Mouse (Mus musculus): ENCODE data around the gene Mlec.
"Not testable (repeated sequence)": the region's sequence is repeated elsewhere in the genome, so short reads cannot be mapped to it uniquely, and the experiment has no call there.

The Mlec gene

DNA sequence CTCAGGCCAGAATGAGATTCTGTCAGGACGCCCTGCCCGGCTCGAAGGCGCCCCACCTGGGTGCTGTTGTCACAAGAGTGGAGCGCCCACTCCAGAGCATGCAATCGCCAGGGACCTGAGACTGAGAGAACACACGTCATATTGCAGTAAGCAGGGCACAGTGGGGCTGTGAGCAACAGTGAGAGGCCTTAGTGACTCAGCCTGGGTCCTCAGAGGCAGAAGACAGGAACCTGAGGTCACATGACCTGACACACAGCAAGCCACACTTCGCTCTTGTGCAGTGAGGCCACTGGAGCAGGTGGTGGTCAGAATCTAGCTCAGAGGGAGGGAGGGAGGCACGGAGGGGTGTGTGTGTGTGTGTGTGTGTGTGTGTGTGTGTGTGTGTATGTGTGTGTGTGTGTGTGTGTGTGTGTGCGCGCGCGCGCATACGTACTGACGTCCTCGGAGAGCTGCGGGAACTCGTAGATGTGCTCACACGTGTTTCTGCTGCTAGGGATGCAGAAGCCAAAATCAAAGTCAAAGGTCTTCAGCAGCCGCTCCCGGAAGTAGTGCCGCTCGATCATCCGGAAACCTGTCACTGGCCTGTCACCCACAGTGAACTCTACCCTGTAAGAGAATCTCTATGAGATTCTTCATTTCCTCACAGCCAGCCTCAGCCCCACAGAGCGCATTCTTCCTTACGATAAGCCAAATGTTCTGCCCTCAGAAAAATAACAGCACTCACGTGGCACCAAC is 31.2 kb downstream of the Mlec start:
- DNase-seq (ENCODE audit: low read depth, low spot score): peak; percentile 73

DNA sequence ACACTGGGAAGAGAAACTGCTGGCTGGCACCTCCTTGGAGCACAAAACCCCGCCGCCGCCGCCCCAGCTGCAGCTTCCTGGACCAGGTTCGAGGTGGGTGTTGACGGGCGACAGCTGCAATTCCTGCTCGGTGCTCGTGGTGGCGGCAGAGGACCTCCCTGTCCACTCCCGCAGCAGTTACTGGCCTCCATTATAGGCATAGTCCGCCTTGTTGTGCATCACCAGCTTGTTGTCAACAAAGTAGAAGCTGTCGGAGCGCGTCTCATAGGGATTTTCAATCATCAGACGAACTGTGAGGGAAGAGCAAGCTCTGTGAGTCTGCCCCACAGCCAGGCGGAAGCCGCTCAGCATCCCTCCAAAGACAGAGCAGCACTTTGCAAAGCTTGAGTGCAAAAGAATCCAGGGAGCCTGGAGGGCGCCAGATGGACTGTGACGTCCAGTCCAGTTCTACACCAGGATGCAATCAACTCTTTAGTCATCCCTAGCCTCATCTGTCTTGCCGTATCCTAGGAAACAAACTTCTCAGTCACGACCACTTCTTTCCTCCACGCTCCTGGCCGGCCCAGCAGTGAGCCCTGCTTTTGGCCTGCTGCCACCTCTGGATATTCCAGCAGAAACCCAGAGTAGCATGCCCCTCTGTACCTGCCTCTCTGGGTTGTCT is 32.6 kb downstream of the Mlec start:
- DNase-seq (ENCODE audit: low read depth, low spot score): peak; percentile 85

DNA sequence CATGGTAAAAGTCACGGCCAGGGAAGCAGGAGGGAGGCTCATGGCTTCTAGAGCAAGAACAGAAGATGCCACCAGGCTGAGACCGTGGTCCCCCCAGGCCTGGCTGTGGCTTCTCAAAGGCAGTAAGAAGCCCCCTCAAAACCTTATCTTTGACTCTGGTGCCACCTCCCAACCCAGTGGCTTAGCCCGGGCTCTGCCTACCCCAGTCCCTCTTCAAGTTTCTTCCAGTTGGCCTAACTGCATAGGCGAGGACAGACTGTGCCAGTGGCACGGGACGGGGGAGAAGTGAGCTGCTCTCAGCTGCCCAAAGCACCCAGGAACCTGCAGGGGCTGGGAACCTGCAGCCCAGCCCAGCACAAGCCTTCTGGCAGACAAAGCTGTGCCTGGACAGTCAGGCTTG is 33.3 kb downstream of the Mlec start:
- DNase-seq (ENCODE audit: low read depth, low spot score): no peak

DNA sequence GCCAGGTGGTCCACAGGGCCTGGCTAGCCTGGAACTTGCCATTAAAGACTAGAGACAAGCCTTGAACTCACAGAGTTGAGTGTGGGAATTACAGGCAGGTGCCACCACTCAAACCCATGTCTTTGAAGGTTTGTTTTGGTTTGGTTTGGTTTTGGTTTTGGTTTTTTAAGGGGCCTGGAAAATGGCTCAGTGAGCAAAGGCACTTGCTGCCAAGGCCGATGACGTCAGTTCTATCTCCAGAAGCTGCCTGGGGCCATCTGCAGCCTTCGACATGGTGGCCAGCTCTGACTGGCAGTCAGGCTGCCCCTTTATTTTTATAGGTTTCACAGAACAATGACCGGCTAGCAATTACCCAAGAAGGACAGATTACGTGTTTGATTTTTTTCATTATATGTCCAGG is 37.0 kb downstream of the Mlec start:
- no peak for DNase-seq (ENCODE audit: low read depth, low spot score)

DNA sequence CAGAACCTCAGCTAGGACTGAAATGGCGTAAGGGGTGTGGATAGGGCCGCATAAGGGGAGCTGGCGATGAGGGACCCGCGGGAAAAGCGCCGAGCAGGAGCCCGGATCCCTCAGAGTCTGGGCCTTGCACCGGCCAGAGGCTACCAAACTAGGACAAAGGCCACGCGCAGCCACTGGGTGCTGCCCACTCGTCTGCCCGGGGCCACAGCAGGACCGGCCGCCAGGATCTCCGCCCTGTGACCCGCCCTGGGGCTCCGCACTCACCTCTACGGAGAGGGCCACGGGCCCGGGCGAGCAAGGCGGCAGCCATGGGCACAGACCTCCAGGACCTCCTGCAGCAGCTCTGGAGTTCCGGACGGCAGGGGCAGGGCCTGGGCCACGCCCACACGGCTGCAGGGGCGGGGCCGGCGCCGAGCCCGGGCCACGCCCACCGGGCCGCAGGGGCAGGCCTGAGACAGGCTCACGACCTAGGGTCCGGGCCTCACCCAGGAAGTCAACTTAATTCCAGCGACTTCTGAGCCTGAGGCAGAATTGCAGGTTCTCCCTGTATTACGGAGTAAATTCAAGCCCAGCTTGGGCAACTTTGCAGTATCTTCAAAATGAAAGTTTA is 38.9 kb downstream of the Mlec start, which contains the start of gene Acads:
Gene Acads, minus strand, starts transcription at position 386 of the 610 bp plus-strand sequence.
- DNase-seq (ENCODE audit: low read depth, low spot score): peak; percentile 88

DNA sequence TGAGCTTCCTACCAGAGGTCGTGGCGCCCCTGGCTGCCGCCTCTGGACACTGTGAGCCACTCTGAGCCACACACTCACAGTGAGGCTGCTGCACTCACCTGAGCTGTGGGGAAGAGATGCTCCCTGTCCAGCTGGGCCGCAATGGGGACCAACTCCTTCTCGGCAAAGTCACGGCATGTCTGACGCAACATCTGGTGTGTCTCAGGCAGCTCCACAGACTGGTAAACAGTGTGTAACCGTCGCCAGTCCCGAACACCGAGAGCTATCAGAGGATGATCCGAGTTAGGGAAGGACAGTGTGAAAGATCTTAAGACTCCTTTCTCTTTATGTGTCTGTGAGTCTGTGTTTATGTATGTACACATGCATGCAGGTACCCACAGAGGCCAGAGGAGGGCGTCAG is 40.5 kb downstream of the Mlec start:
- no peak for DNase-seq (ENCODE audit: low read depth, low spot score)

DNA sequence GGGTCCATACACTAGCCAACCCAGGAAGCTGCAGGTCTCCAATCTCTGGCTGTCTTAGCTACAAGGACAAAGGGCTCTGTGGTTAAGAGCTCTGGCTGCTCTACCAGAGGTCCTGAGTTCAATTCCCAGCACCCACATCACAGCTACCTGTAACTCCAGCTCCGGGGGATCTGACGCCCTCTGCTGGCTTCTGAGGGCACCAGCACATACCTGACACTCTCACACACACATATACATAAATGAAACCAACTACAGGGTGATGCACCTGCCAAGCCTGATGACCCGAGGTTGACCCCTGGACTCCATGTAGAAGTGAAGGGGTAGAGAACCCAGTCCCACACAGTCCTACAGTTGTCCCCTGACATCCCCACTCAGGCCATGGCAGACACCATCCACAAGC is 41.6 kb downstream of the Mlec start:
- DNase-seq (ENCODE audit: low read depth, low spot score): no peak

DNA sequence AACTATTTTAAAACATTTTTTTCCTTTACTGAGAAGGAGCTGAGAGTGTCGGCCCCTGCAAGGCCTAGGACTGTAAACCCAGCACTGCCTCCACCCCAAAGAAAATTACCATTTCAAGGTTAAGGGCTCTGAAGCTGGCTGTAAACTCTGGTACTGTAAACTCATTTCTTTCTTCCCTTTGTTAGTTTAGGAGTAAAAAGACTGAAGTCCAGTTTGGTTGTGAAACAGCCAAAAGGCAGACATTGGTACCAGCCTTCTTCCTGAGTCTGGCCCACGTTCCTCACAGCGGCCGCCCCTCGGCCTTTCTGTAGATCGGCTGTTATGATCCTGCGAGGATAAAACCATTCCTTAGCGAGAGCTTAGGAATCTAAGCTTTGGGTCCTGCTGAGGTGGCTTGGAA is 43.5 kb downstream of the Mlec start:
- no peak for DNase-seq (ENCODE audit: low read depth, low spot score)

DNA sequence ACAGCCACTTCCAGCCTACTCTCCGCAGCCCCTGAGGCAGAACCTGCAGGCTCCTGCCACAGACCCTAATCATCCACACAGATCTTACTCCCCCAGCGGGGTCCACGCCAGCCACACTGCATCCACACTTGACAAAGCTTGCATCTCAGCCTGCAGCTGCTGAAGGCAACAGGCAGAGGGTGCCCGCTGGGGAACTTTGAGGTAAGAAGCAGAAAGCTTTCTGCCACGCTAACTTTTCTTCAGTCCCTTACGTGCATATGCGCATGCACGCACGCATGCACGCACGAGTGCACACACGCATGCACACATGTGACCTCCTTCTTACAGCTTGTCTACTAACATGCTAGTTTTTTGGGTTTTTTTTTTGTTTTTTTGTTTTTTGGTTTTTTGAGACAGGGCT is 44.7 kb downstream of the Mlec start:
- no peak for DNase-seq (ENCODE audit: low read depth, low spot score)

DNA sequence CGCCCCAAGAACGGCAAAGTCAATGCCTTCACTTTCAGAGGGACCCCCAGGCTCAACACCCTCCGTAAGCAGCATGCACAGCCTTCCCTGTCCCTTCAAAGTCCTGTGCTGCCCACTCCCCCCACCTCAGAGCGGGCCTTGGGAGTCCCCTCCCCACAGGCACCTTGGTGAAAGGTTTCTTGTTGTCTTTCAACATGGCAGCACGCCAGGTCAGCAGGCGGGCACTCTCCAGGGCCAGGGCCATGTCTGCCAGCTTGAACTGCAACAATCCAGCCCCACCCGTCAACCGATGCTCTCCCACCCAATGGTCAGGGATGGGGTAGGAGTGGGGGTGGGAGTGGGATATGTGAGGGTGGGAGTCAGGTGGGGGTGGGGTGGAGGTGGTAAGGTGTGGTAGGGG is 46.8 kb downstream of the Mlec start:
- no peak for DNase-seq (ENCODE audit: low read depth, low spot score)

DNA sequence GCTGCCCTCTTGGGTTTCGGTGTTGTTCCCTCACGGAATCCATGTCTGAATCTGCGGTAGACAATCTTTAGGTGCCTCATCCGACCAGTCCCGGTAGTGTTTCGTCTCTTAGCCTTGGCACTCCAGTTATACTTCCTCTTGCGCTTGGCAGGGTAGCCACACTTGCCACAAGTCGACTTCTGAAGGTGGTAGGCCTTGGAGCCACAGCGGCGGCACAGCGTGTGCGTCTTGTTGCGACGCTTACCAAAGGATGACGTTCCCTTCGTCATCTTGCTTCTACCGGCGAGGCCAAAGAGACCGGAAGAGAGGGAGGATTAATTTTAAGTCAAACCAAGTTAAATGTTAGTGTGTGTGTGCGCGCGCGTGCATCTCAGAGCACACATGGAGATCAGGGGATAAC is 54.7 kb downstream of the Mlec start:
- not testable (repeated sequence) for DNase-seq (ENCODE audit: low read depth, low spot score)

DNA sequence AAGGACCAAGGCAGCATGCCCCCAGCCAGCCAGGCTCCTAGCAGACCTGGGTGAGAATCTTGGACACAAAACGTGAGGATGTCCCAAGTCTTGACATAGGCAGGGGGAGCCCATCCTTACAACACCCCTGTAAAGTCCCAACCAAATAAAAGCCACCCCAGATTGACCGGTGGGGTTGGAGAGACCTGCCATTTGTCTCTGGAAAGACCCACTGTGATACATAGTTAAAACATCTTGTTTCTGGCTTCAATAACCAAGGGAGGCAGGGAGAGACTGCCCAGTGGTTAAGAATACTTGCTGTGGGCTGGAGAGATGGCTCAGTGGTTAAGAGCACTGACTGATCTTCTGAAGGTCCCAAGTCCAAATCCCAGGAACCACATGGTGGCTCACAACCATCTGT is 55.7 kb downstream of the Mlec start:
- DNase-seq (ENCODE audit: low read depth, low spot score): no peak

DNA sequence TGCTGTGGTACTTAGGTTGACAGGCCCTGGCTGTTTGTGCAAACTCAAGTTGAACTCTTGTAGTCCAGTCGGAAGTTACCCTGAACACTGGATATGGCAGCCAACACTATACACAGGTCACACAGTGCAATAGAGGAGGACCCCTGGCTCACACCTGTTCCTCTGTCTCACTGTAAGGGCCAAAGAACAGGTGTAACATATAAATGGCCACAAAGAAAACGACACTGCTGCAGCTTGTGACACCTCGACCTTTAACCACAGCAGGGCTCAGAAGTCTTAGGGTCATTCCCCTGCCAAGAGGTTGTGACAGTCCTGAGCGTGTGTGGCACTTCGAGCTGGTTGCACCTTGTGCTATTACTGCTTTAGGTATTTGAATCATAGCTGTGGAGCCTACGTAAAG is 57.5 kb downstream of the Mlec start:
- DNase-seq (ENCODE audit: low read depth, low spot score): no peak

DNA sequence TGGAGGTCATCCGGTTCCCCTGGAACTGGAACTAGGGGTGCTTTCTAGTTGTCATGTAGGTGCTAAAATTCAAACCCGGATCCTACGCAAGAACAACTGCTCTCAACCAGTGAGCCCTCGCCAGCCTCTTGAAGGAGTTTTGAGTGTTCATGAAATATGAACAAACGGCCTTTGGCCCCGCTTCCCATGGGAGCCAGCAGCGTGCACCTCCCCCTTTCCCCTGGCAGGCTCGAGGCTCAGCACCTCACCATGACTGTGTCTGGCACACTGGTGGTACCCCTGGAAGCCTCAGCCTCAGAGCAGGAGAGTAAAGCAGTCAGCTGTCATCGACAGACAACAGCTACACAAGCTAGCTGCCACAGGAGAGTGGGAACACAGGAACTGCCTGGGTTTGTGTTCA is 58.0 kb downstream of the Mlec start:
- DNase-seq (ENCODE audit: low read depth, low spot score): no peak

DNA sequence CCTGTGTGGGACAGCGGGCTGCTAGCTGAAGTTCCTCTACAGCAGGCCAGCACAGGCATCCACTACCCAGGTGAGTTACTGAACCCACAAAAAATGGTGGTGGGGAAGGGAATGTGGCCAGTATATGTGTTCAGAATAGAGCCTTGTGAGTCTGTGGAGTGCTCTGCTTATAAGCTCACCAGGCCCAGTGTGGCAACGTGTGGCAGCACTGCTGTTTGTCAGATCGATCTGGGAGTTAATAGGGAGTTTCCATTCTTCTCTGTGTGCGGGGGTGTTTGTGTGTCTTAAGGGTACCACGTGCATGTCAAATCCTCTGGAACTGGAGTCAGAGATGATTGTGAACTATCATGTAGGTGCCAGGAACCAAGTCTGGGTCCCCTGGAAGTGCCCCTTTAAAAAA is 58.4 kb downstream of the Mlec start:
- DNase-seq (ENCODE audit: low read depth, low spot score): no peak

DNA sequence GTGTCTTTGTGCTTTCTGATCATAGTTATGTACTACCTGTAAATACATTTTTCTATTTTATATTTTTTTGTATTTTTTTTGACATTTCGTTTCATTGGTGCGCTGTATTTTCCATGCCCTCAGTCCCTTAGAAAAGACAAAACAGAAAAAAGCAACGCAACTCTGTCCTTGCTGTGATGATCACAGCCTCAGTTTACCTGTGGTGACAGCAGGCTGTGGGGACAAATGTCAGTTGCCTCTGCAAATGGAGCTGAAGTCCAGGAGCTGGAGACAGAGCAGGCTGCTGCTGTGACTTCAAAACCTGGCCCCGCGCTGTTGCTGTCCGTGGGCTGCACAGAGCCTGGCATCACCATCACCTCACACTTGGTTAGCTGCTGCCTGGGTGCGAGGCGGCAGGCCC is 59.8 kb downstream of the Mlec start, which contains the start of gene Gm10401:
Gene Gm10401, minus strand, starts transcription at position 101 of the 400 bp plus-strand sequence.
- no peak for DNase-seq (ENCODE audit: low read depth, low spot score)

All from CD4-positive helper T cell, adult 2 months (primary cell).